Mouse (Mus musculus) midbrain, embryonic 12.5 days (tissue): Measurements from ENCODE around the gene Nap1l5. TPM values are rescaled to one million over a fixed set of nuclear protein-coding genes. Genes with fewer than 3 reads are reported as not detected.

ENCODE experiments used
- ATAC-seq: fragments of 200-750 bp; cut with Nextera tagmentation; 2 replicates; pipeline ENCODE4 v1.8.0; 2017; ENCODE audit warnings: low read depth, moderate TSS enrichment, moderate library complexity; ENCODE audit not compliant: low FRiP score
- H3K27ac ChIP-seq: fragments of 300-500 bp; sonication (generic); replicated peaks from 2 replicates; pipeline ENCODE4 v1.5.1; 2016; ENCODE audit warnings: mild to moderate bottlenecking
- H3K27me3 ChIP-seq: fragments of 300-500 bp; sonication (generic); 2 replicates; pipeline ENCODE4 v1.6.1; 2016; ENCODE audit warnings: mild to moderate bottlenecking
- H3K36me3 ChIP-seq: fragments of 300-500 bp; sonication (generic); 2 replicates; pipeline ENCODE4 v1.6.1; 2016
- H3K4me1 ChIP-seq: fragments of 300-500 bp; sonication (generic); 2 replicates; pipeline ENCODE4 v1.6.1; 2016
- H3K4me2 ChIP-seq: fragments of 300-500 bp; sonication (generic); replicated peaks from 2 replicates; pipeline ENCODE4 v1.6.1; 2016; ENCODE audit warnings: mild to moderate bottlenecking, moderate library complexity
- H3K4me3 ChIP-seq: fragments of 300-500 bp; sonication (generic); 2 replicates; pipeline ENCODE4 v1.5.1; 2016; ENCODE audit warnings: mild to moderate bottlenecking
- H3K9ac ChIP-seq: fragments of 300-500 bp; sonication (generic); replicated peaks from 2 replicates; pipeline ENCODE4 v1.6.1; 2016; ENCODE audit warnings: mild to moderate bottlenecking, moderate library complexity
- H3K9me3 ChIP-seq: fragments of 300-500 bp; sonication (generic); 2 replicates; pipeline ENCODE4 v1.6.1; 2016; ENCODE audit warnings: mild to moderate bottlenecking
- WGBS: fragments of 180-500 bp; shearing (Covaris S2); methylation state at CpG from one replicate; pipeline ENCODE4 v1.1.7; 2016; 5-methylcytosine and 5-hydroxymethylcytosine counted together
- polyA plus RNA-seq: library from polyadenylated mRNA; unstranded; fragments of >200 nt; fragmentation: Nextera tagmentation; extraction: Ambion mirVana; gene quantifications from 2 replicates; pipeline ENCODE4 v1.2.1, GENCODE M21; 2016

The Nap1l5 gene
- polyA plus RNA-seq, 1 experiment from 2014 or later = 63.2 TPM

- no peak for ATAC-seq
- no peak overlapping the region for H3K4me3 ChIP-seq
- WGBS = 93% methylated on average over 9 of the region's 9 CpGs
Observed at GRCm38 (mm10) chr6:58929911-58930431, 23.1 kb upstream of the Nap1l5 start.

GRCm38 (mm10) chr6:58927881-58928280, 21.0 kb upstream of the Nap1l5 start:
- peaks cover 10% of the 10 kb centered on the region for H3K4me1 ChIP-seq
- no peaks in the 10 kb centered on the region for H3K27me3 ChIP-seq
- no peak overlapping the region for H3K27ac ChIP-seq
- H3K4me3 ChIP-seq = no peak overlapping the region
- no peak overlapping the region for H3K9ac ChIP-seq
- 83% methylated on average over 2 of the region's 2 CpGs for WGBS
- H3K9me3 ChIP-seq = no peaks in the 10 kb centered on the region
- no peak for ATAC-seq
- no peaks in the 10 kb centered on the region for H3K36me3 ChIP-seq
- no peak overlapping the region for H3K4me2 ChIP-seq

More at GRCm38 (mm10) chr6:58929911-58930431, 23.1 kb upstream of the Nap1l5 start:
- H3K27me3 ChIP-seq = no peaks in the 10 kb centered on the region
- no peaks in the 10 kb centered on the region for H3K9me3 ChIP-seq
- H3K9ac ChIP-seq = no peak overlapping the region
- peaks cover 23% of the 10 kb centered on the region for H3K4me1 ChIP-seq
- H3K36me3 ChIP-seq = no peaks in the 10 kb centered on the region
- H3K27ac ChIP-seq = no peak overlapping the region
- no peak overlapping the region for H3K4me2 ChIP-seq

- H3K9me3 ChIP-seq = no peaks in the 10 kb centered on the region
- no peak overlapping the region for H3K9ac ChIP-seq
- no peaks in the 10 kb centered on the region; the same call in 1 of the 2 replicates for H3K36me3 ChIP-seq
- H3K4me2 ChIP-seq = no peak overlapping the region
- no peak overlapping the region for H3K4me3 ChIP-seq
- 89% methylated on average over 5 of the region's 5 CpGs for whole genome bisulfite sequencing
- H3K4me1 ChIP-seq = no peaks in the 10 kb centered on the region
- no peak overlapping the region for H3K27ac ChIP-seq
- H3K27me3 ChIP-seq = no peaks in the 10 kb centered on the region
- ATAC-seq = no peak
Observed at GRCm38 (mm10) chr6:58922511-58922910, 15.6 kb upstream of the Nap1l5 start.

DNA sequence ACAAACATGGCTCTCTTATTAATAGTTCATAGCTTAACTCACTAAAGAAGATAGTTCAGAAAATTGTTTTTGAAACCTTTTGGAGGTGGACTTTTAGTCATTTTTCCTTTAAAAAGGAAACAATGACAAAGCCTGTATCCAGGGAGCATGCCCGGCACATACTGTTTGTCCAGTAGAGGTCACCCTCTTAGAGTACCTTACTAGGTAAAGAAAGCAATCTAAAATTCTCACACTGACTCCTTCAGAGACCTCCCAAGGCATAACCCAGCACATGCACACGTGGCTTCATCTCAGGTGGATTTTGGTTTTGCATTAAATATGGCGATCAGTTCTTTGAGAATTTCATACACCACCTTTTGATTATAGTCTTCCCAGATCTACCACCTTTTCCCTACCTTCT, 14.7 kb upstream of the Nap1l5 start:
- 0 out of 2 replicates have a peak, but pooled peaks have one; percentile 47 for ATAC-seq
- Histone ChIP-seq H3K9me3 (no peaks in the 10 kb centered on the region), H3K27me3 (no peaks in the 10 kb centered on the region), H3K36me3 (no peaks in the 10 kb centered on the region; the same call in 1 of the 2 replicates), H3K9ac (no peak overlapping the region), H3K4me1 (no peaks in the 10 kb centered on the region), H3K4me2 (no peak overlapping the region), H3K27ac (no peak overlapping the region), H3K4me3 (no peak overlapping the region)
- WGBS = 53% methylated on average over 3 of the region's 3 CpGs

DNA sequence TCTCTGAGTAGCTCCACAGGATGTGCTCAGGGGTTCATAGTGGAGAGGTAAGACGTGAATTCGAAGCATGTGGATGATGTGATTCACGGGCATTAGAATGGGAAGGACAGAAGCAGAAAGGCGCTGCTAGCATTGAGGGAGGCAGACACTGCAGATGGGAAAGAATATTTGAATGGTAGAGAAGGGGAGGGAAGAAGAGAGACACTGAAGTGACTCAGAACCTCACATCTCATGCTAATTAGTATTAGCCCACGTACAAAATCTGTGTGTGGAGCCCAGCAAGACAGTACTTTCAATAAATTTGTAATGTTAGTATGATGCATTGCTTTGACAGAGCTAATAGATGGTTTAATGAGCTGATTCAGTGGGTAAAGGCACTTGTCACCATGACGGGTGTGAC, 13.9 kb upstream of the Nap1l5 start:
- Histone ChIP-seq H3K4me3 (no peak overlapping the region), H3K9me3 (no peaks in the 10 kb centered on the region), H3K4me2 (no peak overlapping the region), H3K27ac (no peak overlapping the region), H3K4me1 (no peaks in the 10 kb centered on the region), H3K36me3 (no peaks in the 10 kb centered on the region; the same call in 1 of the 2 replicates), H3K9ac (no peak overlapping the region), H3K27me3 (no peaks in the 10 kb centered on the region)
- ATAC-seq = no peak
- WGBS = 79% methylated on average over 6 of the region's 6 CpGs

DNA sequence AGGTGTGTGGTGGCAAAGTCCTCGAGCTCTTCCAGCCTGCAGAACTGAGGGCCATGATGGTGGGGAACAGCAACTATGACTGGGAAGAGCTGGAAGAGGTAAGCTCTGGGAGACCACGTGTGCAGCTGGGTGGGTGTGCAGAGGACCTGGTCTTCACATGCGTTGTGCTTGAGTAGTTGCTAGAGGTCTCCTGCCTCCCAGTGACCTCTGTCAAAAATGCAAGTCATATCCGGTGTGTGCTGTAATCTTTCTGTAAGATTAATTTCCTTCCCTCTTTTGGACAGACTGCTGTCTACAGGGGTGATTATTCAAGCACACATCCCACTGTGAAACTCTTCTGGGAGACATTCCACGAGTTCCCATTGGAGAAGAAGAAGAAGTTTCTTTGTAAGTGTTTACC, 9.6 kb upstream of the Nap1l5 start:
- Histone ChIP-seq H3K9me3 (no peaks in the 10 kb centered on the region), H3K4me2 (no peak overlapping the region), H3K27ac (no peak overlapping the region), H3K9ac (no peak overlapping the region), H3K4me1 (no peaks in the 10 kb centered on the region), H3K4me3 (no peak overlapping the region), H3K27me3 (no peaks in the 10 kb centered on the region), H3K36me3 (no peaks in the 10 kb centered on the region; the same call in 1 of the 2 replicates)
- 91% methylated on average over 5 of the region's 5 CpGs for WGBS
- ATAC-seq = no peak

GRCm38 (mm10) chr6:58913971-58914370, 7.1 kb upstream of the Nap1l5 start:
- Histone ChIP-seq H3K4me1 (no peaks in the 10 kb centered on the region), H3K27me3 (no peaks in the 10 kb centered on the region), H3K27ac (no peak overlapping the region), H3K4me2 (no peak overlapping the region), H3K9ac (no peak overlapping the region), H3K36me3 (no peaks in the 10 kb centered on the region), H3K4me3 (no peak overlapping the region), H3K9me3 (no peaks in the 10 kb centered on the region)
- ATAC-seq = no peak
- WGBS = 84% methylated on average over 5 of the region's 5 CpGs

GRCm38 (mm10) chr6:58913551-58913950, 6.7 kb upstream of the Nap1l5 start:
- Histone ChIP-seq H3K9me3 (no peaks in the 10 kb centered on the region), H3K27ac (no peak overlapping the region), H3K4me3 (no peak overlapping the region), H3K9ac (no peak overlapping the region), H3K36me3 (no peaks in the 10 kb centered on the region), H3K4me1 (no peaks in the 10 kb centered on the region), H3K4me2 (no peak overlapping the region), H3K27me3 (no peaks in the 10 kb centered on the region)
- no peak for ATAC-seq
- WGBS = 84% methylated on average over 3 of the region's 3 CpGs

- H3K9ac ChIP-seq = no peak overlapping the region
- ATAC-seq = no peak
Observed at GRCm38 (mm10) chr6:58912842-58913241, 6.0 kb upstream of the Nap1l5 start.

GRCm38 (mm10) chr6:58907791-58908190, 915 bp upstream of the Nap1l5 start:
- no peak overlapping the region for H3K9ac ChIP-seq
- ATAC-seq = no peak
- peaks cover 8% of the 10 kb centered on the region for H3K9me3 ChIP-seq
- H3K4me2 ChIP-seq = no peak overlapping the region
- 0 out of 2 replicates have a peak overlapping the region, but pooled peaks have one; percentile 64 for H3K27ac ChIP-seq
- 68% methylated on average over 2 of the region's 2 CpGs for WGBS
- no peaks in the 10 kb centered on the region for H3K27me3 ChIP-seq
- H3K36me3 ChIP-seq = peaks cover 10% of the 10 kb centered on the region; the same call in 1 of the 2 replicates
- H3K4me1 ChIP-seq = no peaks in the 10 kb centered on the region
- H3K4me3 ChIP-seq = no peak overlapping the region

More at GRCm38 (mm10) chr6:58912842-58913241, 6.0 kb upstream of the Nap1l5 start:
- 81% methylated on average over 5 of the region's 5 CpGs for WGBS
- Histone ChIP-seq H3K4me2 (no peak overlapping the region), H3K4me3 (no peak overlapping the region), H3K27me3 (no peaks in the 10 kb centered on the region), H3K9me3 (no peaks in the 10 kb centered on the region), H3K36me3 (no peaks in the 10 kb centered on the region), H3K27ac (no peak overlapping the region), H3K4me1 (no peaks in the 10 kb centered on the region)

DNA sequence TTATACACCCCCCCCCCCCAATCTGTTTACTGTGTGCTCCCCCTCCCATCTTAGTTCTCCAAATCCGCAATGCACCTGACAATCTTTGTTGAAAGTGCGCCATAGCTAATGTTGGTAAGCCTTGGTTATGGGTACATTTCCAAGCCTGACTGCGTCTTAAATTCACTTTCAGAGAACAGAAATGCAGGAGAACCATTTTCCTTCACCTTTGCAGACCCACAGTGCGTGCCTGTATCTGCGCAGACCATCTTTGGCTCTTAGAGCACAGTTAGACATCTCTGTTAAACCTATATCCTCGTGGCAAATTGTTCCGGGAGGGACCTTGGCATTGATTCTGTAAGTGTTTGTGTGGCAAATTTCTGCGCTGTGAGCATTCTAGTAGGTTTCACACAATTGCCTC, 460 bp upstream of the Nap1l5 start:
- H3K9ac ChIP-seq = 0 out of 2 replicates have a peak overlapping the region, but pooled peaks have one; percentile 50
- ATAC-seq = no peak

GRCm38 (mm10) chr6:58904551-58904950, 2.3 kb downstream of the Nap1l5 start:
- H3K4me1 ChIP-seq = no peaks in the 10 kb centered on the region
- WGBS = 62% methylated on average over 3 of the region's 3 CpGs
- ATAC-seq = no peak
- H3K27me3 ChIP-seq = no peaks in the 10 kb centered on the region
- no peak overlapping the region for H3K4me3 ChIP-seq
- H3K36me3 ChIP-seq = peaks cover 10% of the 10 kb centered on the region; the same call in 1 of the 2 replicates
- no peak overlapping the region for H3K4me2 ChIP-seq
- H3K9ac ChIP-seq = no peak overlapping the region
- H3K27ac ChIP-seq = no peak overlapping the region
- peaks cover 8% of the 10 kb centered on the region for H3K9me3 ChIP-seq

More for the DNA sequence above, 460 bp upstream of the Nap1l5 start:
- H3K4me1 ChIP-seq = no peaks in the 10 kb centered on the region
- peak overlapping the region; percentile 53 for H3K4me3 ChIP-seq
- H3K4me2 ChIP-seq = peak overlapping the region; percentile 65
- H3K27ac ChIP-seq = peak overlapping the region; percentile 64; the same call in 1 of the 2 replicates
- peaks cover 10% of the 10 kb centered on the region; the same call in 1 of the 2 replicates for H3K36me3 ChIP-seq
- no peaks in the 10 kb centered on the region for H3K27me3 ChIP-seq
- WGBS = 78% methylated on average over 8 of the region's 8 CpGs
- H3K9me3 ChIP-seq = peaks cover 8% of the 10 kb centered on the region

GRCm38 (mm10) chr6:58903171-58903570, 3.7 kb downstream of the Nap1l5 start:
- H3K9ac ChIP-seq = no peak overlapping the region
- ATAC-seq = peak; percentile 87
- H3K4me3 ChIP-seq = no peak overlapping the region
- H3K27me3 ChIP-seq = no peaks in the 10 kb centered on the region
- peaks cover 10% of the 10 kb centered on the region; the same call in 1 of the 2 replicates for H3K36me3 ChIP-seq
- H3K27ac ChIP-seq = peak overlapping the region; percentile 69
- peaks cover 8% of the 10 kb centered on the region for H3K9me3 ChIP-seq
- no peaks in the 10 kb centered on the region for H3K4me1 ChIP-seq
- H3K4me2 ChIP-seq = peak overlapping the region; percentile 22
- WGBS = 32% methylated on average over 8 of the region's 8 CpGs
